Mouse (Mus musculus) lung, embryonic 14.5 days (tissue): ENCODE measurements around the gene Zfr. TPM values are rescaled to one million over a fixed set of nuclear protein-coding genes. Genes with fewer than 3 reads are reported as not detected.
A peak's percentile ranks its signal among the peaks of the same experiment; 100 is the strongest.

Experiments
- ATAC-seq: fragments of 200-750 bp; cut with Nextera tagmentation; 2 replicates; pipeline ENCODE4 v1.8.0; 2017; ENCODE audit warnings: mild to moderate bottlenecking, moderate TSS enrichment, moderate library complexity; ENCODE audit not compliant: insufficient read depth
- DNase-seq: peaks from one replicate; pipeline ENCODE4 v3.0.0-alpha.2; 2015
- H3K27ac ChIP-seq: fragments of 300-500 bp; sonication (generic); 2 replicates; pipeline ENCODE4 v1.5.1; 2014; ENCODE audit warnings: low read depth, mild to moderate bottlenecking, moderate library complexity
- H3K27me3 ChIP-seq: fragments of 300-500 bp; sonication (generic); 2 replicates; pipeline ENCODE4 v1.6.1; 2014; ENCODE audit warnings: low read length, control low read depth; ENCODE audit not compliant: insufficient read depth
- H3K36me3 ChIP-seq: fragments of 300-500 bp; sonication (generic); 2 replicates; pipeline ENCODE4 v1.6.1; 2014; ENCODE audit warnings: control low read depth; ENCODE audit not compliant: insufficient read depth
- H3K4me1 ChIP-seq: fragments of 300-500 bp; sonication (generic); 2 replicates; pipeline ENCODE4 v1.6.1; 2014; ENCODE audit warnings: antibody characterized with exemption, control low read depth; ENCODE audit not compliant: insufficient read depth
- H3K4me2 ChIP-seq: fragments of 300-500 bp; sonication (generic); 2 replicates; pipeline ENCODE4 v1.6.1; 2014; ENCODE audit warnings: mild to moderate bottlenecking
- H3K4me3 ChIP-seq: fragments of 300-500 bp; sonication (generic); 2 replicates; pipeline ENCODE4 v1.5.1; 2014; ENCODE audit warnings: low read depth, low read length
- H3K9ac ChIP-seq: fragments of 300-500 bp; sonication (generic); 2 replicates; pipeline ENCODE4 v1.6.1; 2014
- H3K9me3 ChIP-seq: fragments of 300-500 bp; sonication (generic); 2 replicates; pipeline ENCODE4 v1.6.1; 2016; ENCODE audit warnings: low read depth, low read length, control low read depth
- CTCF ChIP-seq: IDR thresholded peaks from 2 replicates; pipeline ENCODE4 v1.5.1; 2016; ENCODE audit warnings: antibody characterized with exemption, low read depth
- WGBS: fragments of 180-500 bp; shearing (Covaris S2); extraction: QIAGEN DNeasy Blood & Tissue Kit; methylation state at CpG from one replicate; pipeline ENCODE4 v1.1.7; 2014; 5-methylcytosine and 5-hydroxymethylcytosine counted together
- polyA plus RNA-seq: library from polyadenylated mRNA; unstranded; fragments of >200 nt; fragmentation: Nextera tagmentation; extraction: Ambion mirVana; gene quantifications from 2 replicates; pipeline ENCODE4 v1.2.1, GENCODE M21; 2014

The Zfr gene
- polyA plus RNA-seq, 1 experiment from 2014 or later: 158 TPM

DNA sequence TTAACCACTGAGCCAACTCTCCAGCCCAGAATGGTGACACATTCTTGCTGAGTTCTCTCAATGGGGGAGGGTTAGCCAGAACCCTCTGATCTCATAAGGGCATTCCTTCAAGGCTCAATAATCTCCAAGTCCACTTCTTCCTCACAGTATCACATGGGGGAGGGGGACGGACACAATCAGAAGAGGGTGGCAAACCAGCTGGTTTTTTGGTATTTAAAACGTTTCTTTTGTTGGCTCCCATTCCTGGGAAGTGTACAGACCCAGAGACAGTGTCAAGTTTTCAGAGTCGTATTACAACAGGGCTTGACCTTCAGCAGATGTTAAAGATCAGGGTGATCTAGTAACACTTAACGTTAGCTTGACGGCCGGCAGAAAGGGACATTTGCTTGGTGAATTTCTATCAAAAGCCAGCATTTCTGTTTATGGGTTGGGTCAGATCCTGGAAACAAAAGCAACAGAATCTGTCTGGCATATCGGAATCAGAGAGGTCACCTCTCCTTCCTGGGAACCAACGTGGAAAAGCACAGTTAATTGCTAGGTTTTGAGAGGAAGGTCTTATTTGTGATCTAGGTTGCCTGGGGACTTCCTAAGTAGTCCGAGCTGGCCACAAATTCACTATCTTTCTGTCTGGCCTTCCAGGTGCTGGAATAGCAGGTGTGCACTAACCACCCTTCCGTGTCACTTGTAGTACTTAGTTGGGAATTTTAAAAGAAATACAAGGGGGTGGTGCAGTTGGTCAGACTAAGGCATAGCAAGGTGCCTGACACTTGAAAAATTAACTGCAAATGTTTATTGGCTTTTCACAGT, 86.1 kb downstream of the Zfr start:
- Histone ChIP-seq H3K9me3 (no peaks in the 10 kb centered on the region), H3K36me3 (no peaks in the 10 kb centered on the region), H3K4me1 (peaks cover 18% of the 10 kb centered on the region; the same call in 1 of the 2 replicates), H3K4me3 (peak overlapping the region; percentile 93), H3K4me2 (peak overlapping the region; percentile 75), H3K9ac (peak overlapping the region; percentile 47), H3K27ac (peak overlapping the region; percentile 92), H3K27me3 (no peaks in the 10 kb centered on the region)
- 16% methylated on average over 10 of the region's 10 CpGs for WGBS
- no peak for TF ChIP-seq CTCF
- DNase-seq (peak; percentile 49), ATAC-seq (no peak)

DNA sequence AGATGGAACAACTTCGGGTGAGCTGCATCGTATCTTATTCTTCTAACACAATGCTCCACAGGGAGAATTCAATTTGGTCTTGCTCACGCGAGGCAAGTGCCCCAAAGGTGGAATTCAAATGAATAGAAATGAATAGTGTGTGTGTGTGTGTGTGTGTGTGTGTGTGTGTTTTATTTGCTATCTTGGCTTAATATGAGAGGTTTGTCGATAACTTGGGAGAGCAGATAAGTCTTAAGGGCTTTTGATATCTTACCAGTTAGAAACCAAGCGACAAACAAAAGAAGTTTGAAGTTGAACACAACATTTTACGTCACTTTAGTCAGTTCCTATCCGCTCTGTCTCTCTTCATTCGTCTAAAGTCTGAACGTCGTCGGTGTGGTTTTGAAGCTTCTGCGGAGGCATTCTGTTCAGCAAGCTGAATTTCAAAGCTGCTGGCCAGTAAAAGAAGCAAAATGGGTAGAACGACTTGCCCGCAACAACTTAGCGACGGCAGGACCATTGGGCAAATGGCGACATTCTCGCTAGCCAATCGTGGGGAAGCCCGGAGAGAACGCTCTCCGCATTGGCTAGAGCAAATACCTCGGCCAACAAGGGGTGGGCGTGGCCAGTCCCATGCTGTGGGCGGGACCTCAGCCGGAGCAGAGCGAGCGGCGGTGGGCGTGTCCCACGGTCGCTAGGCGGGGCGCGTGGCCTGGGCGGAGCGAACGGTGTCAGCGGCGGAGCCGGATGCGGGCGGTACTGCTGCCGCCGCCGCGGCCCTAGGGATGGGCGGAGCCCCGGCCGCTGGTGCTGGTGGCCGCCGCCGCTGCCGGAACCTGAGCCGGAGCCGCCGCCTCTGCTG, 86.9 kb downstream of the Zfr start, which contains the start of gene Mtmr12:
TSS of gene Mtmr12 (plus strand) at position 710 of the 841 bp plus-strand sequence.
- Histone ChIP-seq H3K4me2 (peak within 1 kb of the TSS; percentile 77), H3K27me3 (no peaks in the 10 kb centered on the region), H3K36me3 (no peaks in the 10 kb centered on the region), H3K4me3 (peak within 1 kb of the TSS; percentile 93), H3K9ac (peak within 1 kb of the TSS; percentile 94), H3K27ac (peak within 1 kb of the TSS; percentile 92), H3K9me3 (no peaks in the 10 kb centered on the region), H3K4me1 (peaks cover 18% of the 10 kb centered on the region; the same call in 1 of the 2 replicates)
- peak; percentile 97 for ATAC-seq
- WGBS: under 1% methylated on average over 58 of the region's 58 CpGs
- DNase-seq: peak; percentile 100
- no peak for TF ChIP-seq CTCF

DNA sequence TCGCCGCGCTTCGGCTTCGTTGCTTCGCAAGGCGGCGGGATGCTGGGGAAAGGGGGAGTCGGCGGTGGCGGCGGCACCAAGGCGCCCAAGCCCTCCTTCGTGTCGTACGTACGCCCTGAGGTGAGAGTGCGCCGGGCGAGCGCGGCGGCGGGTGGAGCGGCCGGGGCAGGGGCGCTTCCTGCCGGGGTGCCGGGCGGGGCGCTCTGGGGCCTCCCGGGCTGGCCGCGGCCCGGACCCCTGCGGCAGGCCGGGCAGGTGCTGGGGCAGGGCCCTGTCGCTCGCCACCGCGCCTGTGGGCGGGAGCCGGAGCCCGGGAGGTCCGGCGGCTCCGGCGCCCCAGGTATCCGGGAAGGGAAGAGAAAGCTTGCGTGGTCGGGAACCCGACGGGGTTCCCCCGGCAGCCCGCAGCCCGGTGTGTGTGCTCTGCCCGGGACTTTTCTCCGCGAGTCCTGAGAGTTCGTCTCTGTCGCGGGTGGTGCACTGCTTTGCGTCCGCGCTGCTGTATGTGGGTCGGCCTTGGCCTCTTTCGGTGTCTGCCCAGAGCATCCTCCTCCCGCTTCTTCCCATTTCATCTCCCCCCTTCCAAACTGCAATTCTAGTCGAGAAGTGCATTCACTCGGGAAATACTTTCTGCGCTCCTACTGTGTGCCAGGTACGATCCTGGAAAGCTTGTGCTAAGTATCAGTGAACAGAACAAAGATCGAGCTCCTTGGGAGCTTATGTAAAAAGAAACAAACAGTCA, 87.7 kb downstream of the Zfr start:
- WGBS: under 1% methylated on average over 73 of the region's 73 CpGs
- no peak for TF ChIP-seq CTCF
- peaks cover 18% of the 10 kb centered on the region; the same call in 1 of the 2 replicates for H3K4me1 ChIP-seq
- peak overlapping the region; percentile 77 for H3K4me2 ChIP-seq
- DNase-seq (peak; percentile 53), ATAC-seq (peak; percentile 81)
- peak overlapping the region; percentile 91; the same call in 1 of the 2 replicates for H3K27ac ChIP-seq
- H3K4me3 ChIP-seq: peak overlapping the region; percentile 93
- H3K9me3 ChIP-seq: no peaks in the 10 kb centered on the region
- no peaks in the 10 kb centered on the region for H3K27me3 ChIP-seq
- H3K9ac ChIP-seq: peak overlapping the region; percentile 94
- no peaks in the 10 kb centered on the region for H3K36me3 ChIP-seq

DNA sequence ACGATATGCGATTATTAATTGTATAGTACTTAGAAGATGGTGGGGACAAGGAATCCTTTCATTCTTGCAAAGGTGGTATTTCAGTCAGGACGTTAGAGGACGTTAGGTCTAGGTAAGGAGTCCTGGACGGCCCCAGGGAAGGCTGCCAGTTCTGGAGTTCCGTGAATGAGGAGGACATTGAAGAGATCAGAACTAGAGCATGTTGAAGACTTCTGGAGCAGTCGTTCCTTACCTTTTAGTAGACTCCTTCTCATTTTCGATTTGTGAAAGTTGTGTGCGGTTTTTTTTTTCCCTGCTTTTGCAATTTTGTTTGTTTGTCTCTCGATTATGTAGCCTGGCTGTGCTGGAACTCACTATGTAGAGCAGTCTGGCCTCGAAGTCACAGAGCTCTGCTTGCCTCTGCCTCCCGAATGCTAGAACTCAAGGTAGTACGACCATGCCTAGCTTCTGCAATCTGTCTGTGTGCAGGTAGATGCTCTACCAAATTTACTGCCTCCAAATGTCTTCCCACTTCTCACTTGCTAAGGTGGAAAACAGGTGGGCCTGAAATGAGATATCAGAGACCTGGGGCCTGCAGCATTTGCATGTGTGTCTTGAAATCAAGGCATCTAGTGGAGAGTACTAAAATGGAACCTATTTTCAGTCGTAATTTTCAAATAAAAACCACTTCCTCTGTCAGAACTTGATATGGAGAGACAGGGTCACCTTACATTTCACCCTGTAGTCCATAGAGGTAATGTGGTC, 88.4 kb downstream of the Zfr start:
- WGBS: 29% methylated on average over 14 of the region's 14 CpGs
- Histone ChIP-seq H3K4me2 (peak overlapping the region; percentile 77), H3K27ac (no peak overlapping the region), H3K9me3 (no peaks in the 10 kb centered on the region), H3K36me3 (no peaks in the 10 kb centered on the region), H3K4me1 (peaks cover 18% of the 10 kb centered on the region; the same call in 1 of the 2 replicates), H3K27me3 (no peaks in the 10 kb centered on the region), H3K9ac (peak overlapping the region; percentile 94), H3K4me3 (peak overlapping the region; percentile 93)
- no peak for TF ChIP-seq CTCF
- peak; percentile 50 for DNase-seq
- no peak for ATAC-seq

DNA sequence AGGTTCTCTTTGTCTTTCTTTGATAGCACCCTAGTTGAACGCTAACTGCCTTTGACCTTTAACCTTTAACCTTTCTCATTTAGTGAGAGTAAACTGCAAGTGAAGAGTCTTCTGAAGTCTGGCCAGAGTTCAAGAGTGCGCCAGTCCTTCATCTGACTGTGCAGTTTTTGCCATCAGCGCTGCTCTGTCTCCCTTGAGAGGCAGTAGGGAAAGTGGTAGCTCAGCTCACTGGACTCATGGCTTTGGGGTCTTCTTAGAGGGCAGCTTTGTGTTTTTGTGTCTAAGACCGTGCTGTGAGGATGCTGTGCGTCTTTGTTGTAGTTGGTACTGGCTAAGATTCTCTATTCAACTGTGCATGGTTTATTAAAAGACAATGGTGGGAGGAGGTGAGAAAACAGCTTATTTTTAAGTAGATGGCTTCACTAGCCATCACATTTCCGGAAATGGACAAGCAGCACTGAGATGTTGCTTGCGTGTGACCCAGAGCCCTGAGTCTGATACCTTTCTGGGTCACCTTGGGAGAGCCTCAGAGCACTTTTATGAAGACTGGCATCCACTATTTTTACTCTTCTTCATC, 89.1 kb downstream of the Zfr start:
- no peak overlapping the region for H3K9ac ChIP-seq
- H3K36me3 ChIP-seq: no peaks in the 10 kb centered on the region
- peak overlapping the region; percentile 77 for H3K4me2 ChIP-seq
- TF ChIP-seq CTCF: no peak
- no peaks in the 10 kb centered on the region for H3K27me3 ChIP-seq
- no peaks in the 10 kb centered on the region for H3K9me3 ChIP-seq
- peaks cover 18% of the 10 kb centered on the region; the same call in 1 of the 2 replicates for H3K4me1 ChIP-seq
- WGBS: 67% methylated on average over 7 of the region's 7 CpGs
- peak overlapping the region; percentile 93; the same call in 1 of the 2 replicates for H3K4me3 ChIP-seq
- ATAC-seq (no peak), DNase-seq (peak; percentile 59)
- H3K27ac ChIP-seq: no peak overlapping the region
